Mouse (Mus musculus) mouse trophoblast stem cell (cell line): ENCODE data around the gene Lipt2.

Source experiments
- in situ Hi-C, 2 experiments: fragments of 300-500 bp; cut with MseI, MboI; formaldehyde crosslinking; loops; 2 replicates in 1 of 2; 3 replicates in 1 of 2; pipeline ENCODE4 v1.15.1; 2025

Gene Lipt2

GRCm38 (mm10) chr7:100170756-100171155, 11.7 kb downstream of the Lipt2 start:
- in situ Hi-C loops = no loop called here

GRCm38 (mm10) chr7:100176269-100176668, 17.2 kb downstream of the Lipt2 start, which contains the start of gene Kcne3:
TSS of gene Kcne3 (plus strand) at chr7:100176502.
- in situ Hi-C loops = no loop called here

GRCm38 (mm10) chr7:100178016-100178890, 19.2 kb downstream of the Lipt2 start:
- in situ Hi-C loops = no loop called here

GRCm38 (mm10) chr7:100178891-100179233, 19.8 kb downstream of the Lipt2 start:
- in situ Hi-C loops = no loop called here

GRCm38 (mm10) chr7:100179394-100179793, 20.3 kb downstream of the Lipt2 start:
- in situ Hi-C loops = no loop called here

GRCm38 (mm10) chr7:100179836-100180407, 20.8 kb downstream of the Lipt2 start:
- in situ Hi-C loops = no loop called here

- in situ Hi-C loops = no loop called here
Measured at GRCm38 (mm10) chr7:100181176-100181575, 22.1 kb downstream of the Lipt2 start.

- in situ Hi-C loops = no loop called here
Measured at GRCm38 (mm10) chr7:100181614-100182013, 22.5 kb downstream of the Lipt2 start.

GRCm38 (mm10) chr7:100182388-100182787, 23.3 kb downstream of the Lipt2 start:
- in situ Hi-C loops = no loop called here

GRCm38 (mm10) chr7:100187601-100188000, 28.5 kb downstream of the Lipt2 start:
- in situ Hi-C loops = no loop called here

- in situ Hi-C loops = no loop called here
Measured at GRCm38 (mm10) chr7:100190167-100190566, 31.1 kb downstream of the Lipt2 start.

GRCm38 (mm10) chr7:100190778-100191177, 31.7 kb downstream of the Lipt2 start:
- in situ Hi-C loops = no loop called here

GRCm38 (mm10) chr7:100201191-100201590, 42.1 kb downstream of the Lipt2 start:
- in situ Hi-C loops = no loop called here

- in situ Hi-C loops = no loop called here
Measured at GRCm38 (mm10) chr7:100203616-100204015, 44.5 kb downstream of the Lipt2 start.

GRCm38 (mm10) chr7:100204871-100205270, 45.8 kb downstream of the Lipt2 start:
- in situ Hi-C loops = no loop called here

GRCm38 (mm10) chr7:100206144-100206543, 47.1 kb downstream of the Lipt2 start:
- in situ Hi-C loops = no loop called here

- in situ Hi-C loops = no loop called here
Measured at GRCm38 (mm10) chr7:100207886-100208285, 48.8 kb downstream of the Lipt2 start.
